Mouse (Mus musculus) heart, adult 2 months (tissue): ENCODE measurements at regions not wholly inside any gene's neighbourhood (a gene's known extent, or its start where the extent isn't known, plus 50 kb on each side); places are given as distances from the start of the nearest gene placed in this dataset.

Experiments used
- DNase-seq, 2 experiments: peaks; one replicate each; pipeline ENCODE4 v3.0.0; 2021
- H3K27ac ChIP-seq: fragments of 200-600 bp; 2 replicates; pipeline ENCODE4 v1.8.1; 2022
- H3K27me3 ChIP-seq: fragments of 200-500 bp; 2 replicates; pipeline ENCODE4 v1.6.1; 2012; ENCODE audit warnings: mild to moderate bottlenecking, low read length, inconsistent platforms, mixed read lengths; ENCODE audit not compliant: control insufficient read depth, insufficient read depth
- H3K36me3 ChIP-seq: fragments of 200-500 bp; 2 replicates; pipeline ENCODE4 v1.6.1; 2012; ENCODE audit warnings: low read length, inconsistent platforms; ENCODE audit not compliant: control insufficient read depth, insufficient read depth
- H3K4me1 ChIP-seq: fragments of 200-500 bp; 2 replicates; pipeline ENCODE4 v1.6.1; 2011; ENCODE audit warnings: low read length; ENCODE audit not compliant: control insufficient read depth, insufficient read depth
- H3K4me3 ChIP-seq: fragments of 200-600 bp; 2 replicates; pipeline ENCODE4 v1.8.1; 2022
- H3K79me2 ChIP-seq: fragments of 200-500 bp; replicated peaks from 2 replicates; pipeline ENCODE4 v1.6.1; 2012; ENCODE audit warnings: mild to moderate bottlenecking, inconsistent platforms, low read length, moderate library complexity, mixed read lengths; ENCODE audit not compliant: control insufficient read depth, insufficient read depth
- H3K9ac ChIP-seq: fragments of 200-500 bp; 2 replicates; pipeline ENCODE4 v1.6.1; 2012; ENCODE audit warnings: low read depth, mild to moderate bottlenecking, control low read depth, inconsistent platforms, low read length, mixed read lengths
- CTCF ChIP-seq: fragments of 200-600 bp; IDR thresholded peaks from 2 replicates; pipeline ENCODE4 v1.8.1; 2022; ENCODE audit warnings: antibody characterized with exemption, mild to moderate bottlenecking, moderate library complexity
- EP300 ChIP-seq: fragments of 200-500 bp; IDR thresholded peaks from 2 replicates; pipeline ENCODE4 v1.6.1; 2011; ENCODE audit warnings: low read depth, low read length, control low read depth; ENCODE audit not compliant: insufficient read depth
- POLR2A ChIP-seq: fragments of 200-500 bp; IDR thresholded peaks from 2 replicates; pipeline ENCODE4 v1.6.1; 2011; ENCODE audit warnings: mild to moderate bottlenecking, low read depth, low read length, control low read depth; ENCODE audit not compliant: insufficient read depth
- WGBS: fragments of 180-500 bp; shearing (Covaris S2); methylation state at CpG from one replicate; pipeline ENCODE4 v1.1.7; 2018; 5-methylcytosine and 5-hydroxymethylcytosine counted together
- intact Hi-C: fragments of 180-260 bp; cut with DNase I; formaldehyde crosslinking; loops from one replicate; pipeline ENCODE4 v1.15.1; 2025

- WGBS: 78% methylated on average over 4 of the region's 4 CpGs
- no peaks in the 10 kb centered on the region for H3K36me3 ChIP-seq
- H3K27me3 ChIP-seq: no peaks in the 10 kb centered on the region
- H3K4me1 ChIP-seq: no peaks in the 10 kb centered on the region
- no peak overlapping the region for H3K27ac ChIP-seq
- no peak overlapping the region for H3K9ac ChIP-seq
- no peak overlapping the region for H3K4me3 ChIP-seq
- no peak for TF ChIP-seq EP300
- no peak for TF ChIP-seq CTCF
- no peak for TF ChIP-seq POLR2A
- DNase-seq: no peak
- no peaks in the 10 kb centered on the region for H3K79me2 ChIP-seq
- intact Hi-C loops: no loop called here
Observed at GRCm38 (mm10) chr9:52860327-52860726, 180.7 kb upstream of the AI593442 start.

DNA sequence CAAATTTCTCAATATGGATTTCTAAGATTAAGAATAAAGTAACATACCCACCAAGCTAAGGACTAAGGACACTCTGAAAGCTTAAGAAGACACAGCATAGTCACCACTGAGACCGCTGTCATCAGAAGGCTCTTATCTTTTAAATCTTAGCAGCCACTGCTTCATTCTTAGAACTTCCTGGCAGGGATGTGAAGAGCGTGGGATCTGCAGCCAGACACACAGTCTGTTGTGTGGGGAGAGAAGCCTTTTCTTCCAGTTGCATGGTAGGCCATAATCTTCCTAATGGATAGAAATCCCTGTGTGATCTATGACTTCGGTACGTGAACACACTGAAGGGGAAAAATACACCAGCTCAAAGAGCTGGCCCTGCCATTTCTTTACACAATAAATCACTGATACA lies 178.8 kb upstream of the AI593442 start:
- H3K9ac ChIP-seq: no peak overlapping the region
- WGBS: 62% methylated on average over 4 of the region's 4 CpGs
- TF ChIP-seq POLR2A (no peak), CTCF (no peak), EP300 (no peak)
- no peaks in the 10 kb centered on the region for H3K27me3 ChIP-seq
- H3K4me1 ChIP-seq: no peaks in the 10 kb centered on the region
- intact Hi-C loops: no loop called here
- no peak for DNase-seq
- no peak overlapping the region for H3K4me3 ChIP-seq
- no peak overlapping the region for H3K27ac ChIP-seq
- no peaks in the 10 kb centered on the region for H3K79me2 ChIP-seq
- no peaks in the 10 kb centered on the region for H3K36me3 ChIP-seq

- no peaks in the 10 kb centered on the region for H3K27me3 ChIP-seq
- H3K79me2 ChIP-seq: no peaks in the 10 kb centered on the region
- no peak overlapping the region for H3K4me3 ChIP-seq
- H3K9ac ChIP-seq: no peak overlapping the region
- DNase-seq: no peak
- no peak overlapping the region for H3K27ac ChIP-seq
- no peaks in the 10 kb centered on the region for H3K36me3 ChIP-seq
- intact Hi-C loops: no loop called here
- 65% methylated on average over 6 of the region's 6 CpGs for WGBS
- TF ChIP-seq POLR2A (no peak), EP300 (no peak), CTCF (no peak)
- no peaks in the 10 kb centered on the region for H3K4me1 ChIP-seq
Observed at GRCm38 (mm10) chr9:52853338-52853737, 173.8 kb upstream of the AI593442 start.

- intact Hi-C loops: no loop called here
- DNase-seq: no peak
- Histone ChIP-seq H3K36me3 (no peaks in the 10 kb centered on the region), H3K79me2 (no peaks in the 10 kb centered on the region), H3K27me3 (no peaks in the 10 kb centered on the region), H3K4me3 (no peak overlapping the region), H3K27ac (no peak overlapping the region), H3K9ac (no peak overlapping the region), H3K4me1 (no peaks in the 10 kb centered on the region)
- WGBS: 76% methylated on average over 2 of the region's 2 CpGs
- TF ChIP-seq CTCF (no peak), POLR2A (no peak), EP300 (no peak)
Observed at GRCm38 (mm10) chr9:52850552-52850951, 171.0 kb upstream of the AI593442 start.

GRCm38 (mm10) chr9:52849931-52850330 lies 170.4 kb upstream of the AI593442 start:
- no peak for TF ChIP-seq EP300
- TF ChIP-seq POLR2A: no peak
- TF ChIP-seq CTCF: no peak
- no peak for DNase-seq
- Histone ChIP-seq H3K4me3 (no peak overlapping the region), H3K4me1 (no peaks in the 10 kb centered on the region), H3K9ac (no peak overlapping the region), H3K27me3 (no peaks in the 10 kb centered on the region), H3K27ac (no peak overlapping the region), H3K36me3 (no peaks in the 10 kb centered on the region), H3K79me2 (no peaks in the 10 kb centered on the region)
- 69% methylated on average over 3 of the region's 3 CpGs for WGBS
- intact Hi-C loops: no loop called here

- 33% methylated on average over 4 of the region's 4 CpGs for WGBS
- no peak overlapping the region for H3K4me3 ChIP-seq
- no peaks in the 10 kb centered on the region for H3K79me2 ChIP-seq
- DNase-seq: no peak
- H3K9ac ChIP-seq: no peak overlapping the region
- H3K4me1 ChIP-seq: peaks cover 2% of the 10 kb centered on the region
- H3K36me3 ChIP-seq: no peaks in the 10 kb centered on the region
- H3K27me3 ChIP-seq: no peaks in the 10 kb centered on the region
- intact Hi-C loops: no loop called here
- TF ChIP-seq CTCF (no peak), EP300 (no peak), POLR2A (no peak)
- H3K27ac ChIP-seq: no peak overlapping the region
Observed at GRCm38 (mm10) chr9:52841105-52841504, 161.5 kb upstream of the AI593442 start.

DNA sequence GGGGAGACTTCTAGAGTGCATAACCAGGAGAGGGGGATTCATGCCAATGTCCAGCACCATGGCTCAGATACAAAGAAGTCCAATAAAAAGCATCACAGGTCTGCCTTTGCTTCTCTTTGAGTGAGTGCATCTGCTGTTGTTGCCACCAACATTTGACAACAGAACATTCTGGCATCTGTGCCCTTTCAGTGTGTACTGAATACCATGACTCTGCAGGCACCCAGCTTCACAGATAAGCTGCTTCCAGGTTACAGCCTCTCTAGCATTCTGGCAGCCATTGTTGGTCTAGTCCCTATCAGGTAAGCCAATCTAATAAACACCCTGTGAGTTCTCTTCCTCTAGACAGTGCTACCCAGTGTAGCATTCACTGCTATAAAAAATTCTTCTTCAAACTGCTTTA lies 160.4 kb upstream of the AI593442 start:
- no peak for TF ChIP-seq POLR2A
- 0 out of 2 replicates have a peak, but pooled peaks have one; percentile 41 for TF ChIP-seq EP300
- Histone ChIP-seq H3K4me3 (no peak overlapping the region), H3K27me3 (no peaks in the 10 kb centered on the region), H3K27ac (no peak overlapping the region; the same call in 1 of the 2 replicates), H3K79me2 (no peaks in the 10 kb centered on the region), H3K4me1 (peaks cover 2% of the 10 kb centered on the region), H3K9ac (no peak overlapping the region), H3K36me3 (peaks cover 2% of the 10 kb centered on the region; the same call in 1 of the 2 replicates)
- DNase-seq: peak in 1 of 2 experiments; percentile 28
- intact Hi-C loops: loop anchor here (5.0 to 10.0 kb wide), 2 partner anchors 165 to 227 kb away; partner anchors contain the start of gene AI593442
